Mouse (Mus musculus) olfactory bulb, adult 2 months (tissue): ENCODE results near the gene Fam229a.

ENCODE experiments used
- CTCF ChIP-seq: fragments of 200-500 bp; IDR thresholded peaks from 2 replicates; pipeline ENCODE4 v1.5.1; 2012; ENCODE audit warnings: low read depth, mild to moderate bottlenecking, low read length, moderate library complexity; ENCODE audit not compliant: insufficient read depth
- POLR2A ChIP-seq: fragments of 200-500 bp; IDR thresholded peaks from 2 replicates; pipeline ENCODE4 v1.6.1; 2012; ENCODE audit warnings: mild to moderate bottlenecking, low read depth, low read length, moderate library complexity; ENCODE audit not compliant: insufficient read depth

DNA sequence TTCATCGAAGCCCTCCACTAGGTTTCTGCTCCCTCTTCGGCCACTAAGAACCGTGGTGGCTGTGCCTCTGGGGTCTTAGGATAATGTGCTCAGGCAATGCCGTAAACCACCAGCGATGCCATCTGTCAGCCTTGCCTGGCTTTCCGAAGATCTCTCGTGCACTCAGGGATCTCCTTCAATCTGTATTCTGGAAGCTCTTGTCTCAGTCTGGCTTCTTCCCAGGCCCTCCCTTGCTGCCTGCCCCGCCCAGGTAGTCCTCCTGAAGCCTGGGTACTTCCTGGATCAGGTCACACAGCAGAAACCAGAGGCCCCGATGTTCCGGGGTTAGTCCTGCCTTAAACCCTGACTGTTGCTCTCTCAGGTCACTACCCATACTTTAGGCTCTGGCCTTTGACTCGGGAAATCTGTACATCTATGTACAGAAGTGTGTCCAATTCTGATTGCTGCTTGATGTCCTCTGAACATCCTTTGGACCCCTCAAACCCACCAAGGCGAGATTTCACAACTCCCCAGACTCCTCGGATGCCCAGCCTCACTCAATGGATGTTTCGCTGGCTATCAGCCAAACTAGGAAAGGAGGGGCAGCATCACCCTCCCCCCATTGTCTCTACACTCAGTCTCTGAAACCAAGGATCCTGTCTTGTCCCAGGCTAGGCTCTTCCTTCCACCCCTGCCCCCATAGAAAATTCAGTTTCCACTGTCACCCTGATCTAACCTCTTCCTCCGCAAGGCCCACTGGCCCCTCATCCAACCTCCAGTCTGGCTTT, 18.0 kb downstream of the Fam229a start:
- no peak for TF ChIP-seq POLR2A
- no peak for TF ChIP-seq CTCF
